Mouse (Mus musculus) small intestine, adult 2 months (tissue): ENCODE data around the gene Gnai2. TPM values are rescaled to one million over a fixed set of nuclear protein-coding genes. Genes with fewer than 3 reads are reported as not detected.

Experiments
- H3K27ac ChIP-seq: fragments of 200-500 bp; 2 replicates; pipeline ENCODE4 v1.5.1; 2012; ENCODE audit warnings: low read depth, low read length, control low read depth, inconsistent platforms; ENCODE audit not compliant: insufficient read depth
- H3K27me3 ChIP-seq: fragments of 200-500 bp; 2 replicates; pipeline ENCODE4 v1.6.1; 2012; ENCODE audit warnings: mild to moderate bottlenecking, moderate library complexity, low read length, inconsistent platforms; ENCODE audit not compliant: control insufficient read depth, insufficient read depth
- H3K36me3 ChIP-seq: fragments of 200-500 bp; 2 replicates; pipeline ENCODE4 v1.6.1; 2012; ENCODE audit warnings: mild to moderate bottlenecking, low read length, control low read depth, inconsistent platforms; ENCODE audit not compliant: control insufficient read depth, insufficient read depth
- H3K4me1 ChIP-seq: fragments of 200-500 bp; 2 replicates; pipeline ENCODE4 v1.6.1; 2012; ENCODE audit warnings: low read length, inconsistent platforms, mixed read lengths; ENCODE audit not compliant: control insufficient read depth, insufficient read depth, insufficient read length
- H3K4me3 ChIP-seq: fragments of 200-500 bp; 2 replicates; pipeline ENCODE4 v1.5.1; 2012; ENCODE audit warnings: low read depth, mild to moderate bottlenecking, control low read depth, inconsistent platforms, low read length, moderate library complexity
- CTCF ChIP-seq: fragments of 200-500 bp; IDR thresholded peaks from 2 replicates; pipeline ENCODE4 v1.5.1; 2012; ENCODE audit warnings: low read depth, mild to moderate bottlenecking, control low read depth, inconsistent platforms, low read length, moderate library complexity, mixed read lengths; ENCODE audit not compliant: insufficient replicate concordance, insufficient read length; ENCODE audit errors: extremely low read depth
- POLR2A ChIP-seq: fragments of 200-500 bp; IDR thresholded peaks from 2 replicates; pipeline ENCODE4 v1.6.1; 2012; ENCODE audit warnings: low read depth, mild to moderate bottlenecking, control low read depth, inconsistent platforms, low read length, moderate library complexity
- WGBS: fragments of 180-500 bp; shearing (Covaris S2); methylation state at CpG from one replicate; pipeline ENCODE4 v1.1.7; 2018; 5-methylcytosine and 5-hydroxymethylcytosine counted together
- polyA plus RNA-seq: library from polyadenylated mRNA; depleted of rRNA; stranded (reverse); fragments of >200 nt; gene quantifications from 2 replicates; pipeline ENCODE4 v1.2.3, GENCODE M21; 2012

Gnai2 gene
- polyA plus RNA-seq, 1 experiment = 501 TPM

DNA sequence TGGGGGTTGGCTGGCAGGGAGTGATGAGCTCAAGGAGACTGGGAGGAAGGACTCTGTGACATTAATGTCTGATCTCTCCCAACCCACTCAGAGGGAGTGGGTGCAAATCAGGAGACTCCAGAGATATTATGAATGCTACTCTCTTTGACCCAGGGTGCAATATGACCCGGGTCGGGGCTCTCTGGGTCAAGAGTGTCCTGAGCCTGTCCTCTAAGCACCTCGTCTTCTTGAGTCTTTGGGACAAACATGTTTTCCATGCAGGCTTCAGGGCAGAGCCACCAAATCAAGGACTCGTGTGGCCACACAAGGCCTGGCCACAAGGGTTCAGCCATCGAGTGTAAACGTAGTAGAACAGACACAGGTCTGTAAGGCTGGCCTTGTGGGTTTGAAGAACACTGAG lies 22.9 kb upstream of the Gnai2 start:
- H3K4me1 ChIP-seq = peaks cover 15% of the 10 kb centered on the region
- H3K27ac ChIP-seq = no peak overlapping the region
- WGBS = 91% methylated on average over 6 of the region's 6 CpGs
- H3K4me3 ChIP-seq = no peak overlapping the region
- TF ChIP-seq CTCF (no peak), POLR2A (no peak)
- no peaks in the 10 kb centered on the region for H3K36me3 ChIP-seq
- no peaks in the 10 kb centered on the region for H3K27me3 ChIP-seq

- TF ChIP-seq POLR2A = no peak
- TF ChIP-seq CTCF = no peak
- Histone ChIP-seq H3K4me3 (no peak overlapping the region), H3K4me1 (peaks cover 15% of the 10 kb centered on the region), H3K27ac (no peak overlapping the region), H3K27me3 (no peaks in the 10 kb centered on the region), H3K36me3 (no peaks in the 10 kb centered on the region)
- 94% methylated on average over 5 of the region's 5 CpGs for WGBS
Measured at GRCm38 (mm10) chr9:107657144-107657543, 22.0 kb upstream of the Gnai2 start.

- Histone ChIP-seq H3K27ac (peak overlapping the region; percentile 90), H3K4me3 (no peak overlapping the region), H3K4me1 (peaks cover 15% of the 10 kb centered on the region), H3K27me3 (no peaks in the 10 kb centered on the region), H3K36me3 (no peaks in the 10 kb centered on the region)
- 26% methylated on average over 4 of the region's 4 CpGs for WGBS
- TF ChIP-seq CTCF (no peak), POLR2A (no peak)
Measured at GRCm38 (mm10) chr9:107654585-107654984, 19.4 kb upstream of the Gnai2 start.

- peaks cover 15% of the 10 kb centered on the region for H3K4me1 ChIP-seq
- H3K36me3 ChIP-seq = no peaks in the 10 kb centered on the region
- H3K27me3 ChIP-seq = no peaks in the 10 kb centered on the region
- TF ChIP-seq CTCF (no peak), POLR2A (no peak)
- WGBS = 49% methylated on average over 2 of the region's 2 CpGs
- H3K4me3 ChIP-seq = no peak overlapping the region
- peak overlapping the region; percentile 40 for H3K27ac ChIP-seq
Measured at GRCm38 (mm10) chr9:107653474-107653873, 18.3 kb upstream of the Gnai2 start.

DNA sequence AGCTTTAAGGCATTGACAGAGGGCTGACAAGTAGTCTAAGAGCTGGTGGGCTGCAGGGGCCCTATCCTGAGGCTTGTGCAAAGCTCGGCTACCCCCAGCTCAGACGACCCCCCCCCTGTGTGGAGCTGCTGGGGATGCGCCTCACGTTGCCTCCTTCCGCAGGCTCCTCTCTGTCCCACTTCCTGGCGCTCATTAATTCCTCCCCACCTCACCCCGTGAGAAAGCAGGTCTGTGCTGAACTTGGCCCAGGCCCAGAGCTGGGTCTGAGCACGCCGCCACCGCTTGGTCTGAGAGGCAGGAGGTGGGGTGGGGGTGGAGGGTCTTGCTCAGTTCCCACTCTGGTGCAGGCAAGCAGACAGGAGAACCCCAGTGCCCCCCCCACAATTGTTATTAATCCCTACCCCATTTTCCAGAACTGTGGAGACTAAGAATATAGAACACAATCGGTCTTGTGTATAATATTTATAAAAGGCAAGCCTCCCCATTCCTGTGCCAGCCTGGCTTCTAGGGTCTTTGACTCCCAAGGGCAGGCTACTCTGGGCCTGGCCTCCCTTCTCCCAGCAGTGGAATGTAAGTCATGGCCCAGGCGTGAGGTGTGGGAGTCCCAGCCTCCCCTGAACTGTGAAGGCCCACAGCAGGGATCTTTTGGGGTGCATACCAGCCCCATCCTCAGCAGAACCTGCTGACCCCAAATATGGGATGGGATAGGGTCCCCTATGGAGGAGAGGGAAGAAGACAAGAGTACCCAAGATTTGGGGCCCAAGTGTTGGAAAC lies 15.7 kb upstream of the Gnai2 start:
- no peak overlapping the region for H3K27ac ChIP-seq
- no peaks in the 10 kb centered on the region for H3K36me3 ChIP-seq
- no peak overlapping the region for H3K4me3 ChIP-seq
- no peak for TF ChIP-seq CTCF
- no peak for TF ChIP-seq POLR2A
- WGBS = 59% methylated on average over 12 of the region's 12 CpGs
- H3K4me1 ChIP-seq = peaks cover 13% of the 10 kb centered on the region
- H3K27me3 ChIP-seq = no peaks in the 10 kb centered on the region

DNA sequence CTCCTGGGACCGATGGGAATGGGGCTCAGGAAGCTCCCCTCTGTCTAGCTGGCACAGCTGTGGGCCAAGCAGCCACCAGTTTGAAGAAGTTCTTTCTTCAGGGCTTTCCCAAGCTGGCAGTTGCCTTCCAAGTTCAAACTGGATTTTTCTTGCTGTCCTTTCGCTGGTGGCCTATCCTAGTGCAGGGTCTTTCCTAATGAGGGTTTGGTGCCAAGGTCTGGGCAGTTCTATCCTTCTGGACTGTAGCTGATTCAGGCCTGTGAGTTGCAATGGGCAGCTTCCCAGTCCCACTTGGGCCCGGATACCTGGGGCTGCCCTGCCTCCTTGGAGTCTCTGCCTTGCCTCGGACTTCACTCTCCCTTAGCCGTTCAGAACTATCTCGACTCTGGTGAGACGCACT lies 15.1 kb upstream of the Gnai2 start:
- whole genome bisulfite sequencing = 77% methylated on average over 7 of the region's 7 CpGs
- Histone ChIP-seq H3K36me3 (no peaks in the 10 kb centered on the region), H3K4me3 (no peak overlapping the region), H3K4me1 (peaks cover 13% of the 10 kb centered on the region; the same call in 1 of the 2 replicates), H3K27ac (no peak overlapping the region), H3K27me3 (no peaks in the 10 kb centered on the region)
- TF ChIP-seq POLR2A (no peak), CTCF (no peak)

DNA sequence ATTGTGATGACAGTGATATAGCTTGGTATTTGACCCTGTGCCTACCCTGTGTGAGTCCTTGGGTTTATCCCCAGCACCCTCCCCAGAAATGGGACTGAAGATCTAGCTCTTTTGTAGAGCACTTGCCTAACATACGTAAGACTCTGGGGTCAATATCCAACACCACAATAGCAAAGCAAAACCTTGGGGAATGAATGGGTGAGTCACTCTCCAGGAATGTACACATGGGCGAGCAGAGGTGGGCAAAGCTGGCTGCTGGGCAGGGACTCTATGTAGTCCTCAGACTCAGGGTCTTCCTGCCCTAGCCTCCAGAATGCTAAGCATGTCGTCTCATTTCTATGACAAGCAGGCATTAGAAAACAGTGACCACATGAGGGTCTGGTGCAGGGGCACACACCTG lies 13.6 kb upstream of the Gnai2 start:
- Histone ChIP-seq H3K27ac (no peak overlapping the region), H3K36me3 (no peaks in the 10 kb centered on the region), H3K27me3 (no peaks in the 10 kb centered on the region), H3K4me1 (peaks cover 5% of the 10 kb centered on the region; the same call in 1 of the 2 replicates), H3K4me3 (no peak overlapping the region)
- WGBS = 56% methylated on average over 3 of the region's 3 CpGs
- TF ChIP-seq CTCF = no peak
- no peak for TF ChIP-seq POLR2A

- Histone ChIP-seq H3K27me3 (no peaks in the 10 kb centered on the region), H3K4me1 (peaks cover 3% of the 10 kb centered on the region; the same call in 1 of the 2 replicates), H3K36me3 (no peaks in the 10 kb centered on the region), H3K4me3 (no peak overlapping the region), H3K27ac (no peak overlapping the region)
- 74% methylated on average over 6 of the region's 6 CpGs for WGBS
- no peak for TF ChIP-seq CTCF
- TF ChIP-seq POLR2A = no peak
Measured at GRCm38 (mm10) chr9:107646975-107647374, 11.8 kb upstream of the Gnai2 start.
